Mouse (Mus musculus) kidney, adult 2 months (tissue): ENCODE data around the gene Btbd10.

Experiments used
- CTCF ChIP-seq: fragments of 200-500 bp; conservative IDR thresholded peaks from 2 replicates; pipeline ENCODE4 v1.5.1; 2011; ENCODE audit warnings: low read depth, mild to moderate bottlenecking, control low read depth, low read length, moderate library complexity, mixed read lengths; ENCODE audit not compliant: insufficient read depth, insufficient read length
- POLR2A ChIP-seq: fragments of 200-500 bp; IDR thresholded peaks from one replicate; pipeline ENCODE4 v1.6.1; 2011; ENCODE audit warnings: low read depth, low read length, control low read depth

GRCm38 (mm10) chr7:113372682-113373081, 3.5 kb upstream of the Btbd10 start:
- TF ChIP-seq POLR2A (no peak), CTCF (no peak)
